Mouse (Mus musculus): ENCODE results near the gene Chrng.

Chrng gene

GRCm38 (mm10) chr1:87198119-87199065 lies 6.1 kb upstream of the Chrng start:
- no peak for DNase-seq (ENCODE audit: low spot score in 2 of 2)

GRCm38 (mm10) chr1:87200811-87201210 lies 3.6 kb upstream of the Chrng start:
- DNase-seq (ENCODE audit: low spot score in 2 of 2): no peak

GRCm38 (mm10) chr1:87201848-87202247 lies 2.6 kb upstream of the Chrng start:
- no peak for DNase-seq (ENCODE audit: low spot score in 2 of 2)

GRCm38 (mm10) chr1:87203779-87204178 lies 678 bp upstream of the Chrng start:
- no peak for DNase-seq (ENCODE audit: low spot score in 2 of 2)

- no peak for DNase-seq (ENCODE audit: low spot score in 2 of 2)
These were observed 581 bp downstream of the Chrng start for GRCm38 (mm10) chr1:87205038-87205437.

- DNase-seq (ENCODE audit: low spot score in 2 of 2): no peak
These were observed 1.0 kb downstream of the Chrng start for GRCm38 (mm10) chr1:87205502-87205901.

- no peak for DNase-seq (ENCODE audit: low spot score in 2 of 2)
These were observed 1.9 kb downstream of the Chrng start for GRCm38 (mm10) chr1:87206339-87206738.

- no peak for DNase-seq (ENCODE audit: low spot score in 2 of 2)
These were observed 7.0 kb downstream of the Chrng start for GRCm38 (mm10) chr1:87211431-87211830.

GRCm38 (mm10) chr1:87213735-87214704 lies 9.6 kb downstream of the Chrng start, which contains the start of gene Eif4e2:
Gene Eif4e2, plus strand, starts transcription at chr1:87213914.
- DNase-seq (ENCODE audit: low spot score in 2 of 2): peak; percentile 84 to 93

- DNase-seq (ENCODE audit: low spot score in 2 of 2): no peak
These were observed 10.3 kb downstream of the Chrng start for GRCm38 (mm10) chr1:87214748-87215147.

GRCm38 (mm10) chr1:87217938-87218337 lies 13.5 kb downstream of the Chrng start:
- DNase-seq (ENCODE audit: low spot score in 2 of 2): no peak

- DNase-seq (ENCODE audit: low spot score in 2 of 2): no peak
These were observed 21.3 kb downstream of the Chrng start for GRCm38 (mm10) chr1:87225739-87226138.

- DNase-seq (ENCODE audit: low spot score in 2 of 2): no peak
These were observed 22.1 kb downstream of the Chrng start for GRCm38 (mm10) chr1:87226409-87227159.

GRCm38 (mm10) chr1:87227160-87227550 lies 22.7 kb downstream of the Chrng start:
- no peak for DNase-seq (ENCODE audit: low spot score in 2 of 2)

GRCm38 (mm10) chr1:87230606-87231005 lies 26.1 kb downstream of the Chrng start:
- no peak for DNase-seq (ENCODE audit: low spot score in 2 of 2)

GRCm38 (mm10) chr1:87232197-87232596 lies 27.7 kb downstream of the Chrng start:
- no peak for DNase-seq (ENCODE audit: low spot score in 2 of 2)

- DNase-seq (ENCODE audit: low spot score in 2 of 2): no peak
These were observed 34.6 kb downstream of the Chrng start for GRCm38 (mm10) chr1:87239056-87239455.

GRCm38 (mm10) chr1:87243021-87243420 lies 38.6 kb downstream of the Chrng start:
- no peak for DNase-seq (ENCODE audit: low spot score in 2 of 2)

GRCm38 (mm10) chr1:87245430-87245829 lies 41.0 kb downstream of the Chrng start:
- no peak for DNase-seq (ENCODE audit: low spot score in 2 of 2)

- peak; percentile 41 to 64 for DNase-seq (ENCODE audit: low spot score in 2 of 2)
These were observed 41.7 kb downstream of the Chrng start for GRCm38 (mm10) chr1:87245929-87246815.

Data from spleen, postnatal 14 days (tissue).